Mouse (Mus musculus) frontal cortex, adult (tissue): ENCODE measurements around the gene Zfp873.
"Not testable (repeated sequence)": the region's sequence is repeated elsewhere in the genome, so short reads cannot be mapped to it uniquely, and the experiment has no call there.

Source experiments
- ATAC-seq: cut with Nextera tagmentation; 2 replicates; pipeline ENCODE4 v1.9.2; 2017; ENCODE audit warnings: mild to moderate bottlenecking, moderate library complexity, mixed read lengths; ENCODE audit not compliant: low TSS enrichment

Gene Zfp873

GRCm38 (mm10) chr10:82047597-82048459, at the start of gene Zfp873:
Zfp873 (plus strand) TSS chr10:82048123.
- ATAC-seq = peak; percentile 100

- not testable (repeated sequence) for ATAC-seq
Measured at GRCm38 (mm10) chr10:82003209-82003608, 44.7 kb upstream of the Zfp873 start.

- ATAC-seq = not testable (repeated sequence)
Measured at GRCm38 (mm10) chr10:82004822-82005221, 43.1 kb upstream of the Zfp873 start.

GRCm38 (mm10) chr10:82042191-82042590, 5.7 kb upstream of the Zfp873 start:
- no peak for ATAC-seq

- ATAC-seq = no peak
Measured at GRCm38 (mm10) chr10:82046603-82047002, 1.3 kb upstream of the Zfp873 start.

- ATAC-seq = not testable (repeated sequence)
Measured at GRCm38 (mm10) chr10:82048460-82048804, 509 bp downstream of the Zfp873 start.

GRCm38 (mm10) chr10:82082728-82083621, 35.1 kb downstream of the Zfp873 start, which contains the start of gene BC024063:
BC024063 (plus strand) TSS chr10:82083353.
- peak; percentile 100 for ATAC-seq

GRCm38 (mm10) chr10:82083622-82083971, 35.7 kb downstream of the Zfp873 start:
- ATAC-seq = not testable (repeated sequence)
